Mouse (Mus musculus) urinary bladder, postnatal 36 days (tissue): ENCODE data around the gene Lrch1.

Experiments used
- DNase-seq, 2 experiments: peaks; one replicate each; pipeline ENCODE4 v3.0.0; 2022; ENCODE audit warnings: low spot score in 2 of 2, mixed read lengths in 1 of 2

Gene Lrch1

GRCm38 (mm10) chr14:74723541-74723940 is 224.1 kb downstream of the Lrch1 start:
- DNase-seq: no peak

- no peak for DNase-seq
These were observed 238.6 kb downstream of the Lrch1 start for GRCm38 (mm10) chr14:74709054-74709453.
